Mouse (Mus musculus): Measurements from ENCODE around the gene Best1. TPM values are rescaled to one million over a fixed set of nuclear protein-coding genes. Genes with fewer than 3 reads are reported as not detected.
"Not testable (repeated sequence)": the region's sequence is repeated elsewhere in the genome, so short reads cannot be mapped to it uniquely, and the experiment has no call there.

Gene Best1
- polyA plus RNA-seq, 1 experiment from 2014 or later = 2.5 TPM

DNA sequence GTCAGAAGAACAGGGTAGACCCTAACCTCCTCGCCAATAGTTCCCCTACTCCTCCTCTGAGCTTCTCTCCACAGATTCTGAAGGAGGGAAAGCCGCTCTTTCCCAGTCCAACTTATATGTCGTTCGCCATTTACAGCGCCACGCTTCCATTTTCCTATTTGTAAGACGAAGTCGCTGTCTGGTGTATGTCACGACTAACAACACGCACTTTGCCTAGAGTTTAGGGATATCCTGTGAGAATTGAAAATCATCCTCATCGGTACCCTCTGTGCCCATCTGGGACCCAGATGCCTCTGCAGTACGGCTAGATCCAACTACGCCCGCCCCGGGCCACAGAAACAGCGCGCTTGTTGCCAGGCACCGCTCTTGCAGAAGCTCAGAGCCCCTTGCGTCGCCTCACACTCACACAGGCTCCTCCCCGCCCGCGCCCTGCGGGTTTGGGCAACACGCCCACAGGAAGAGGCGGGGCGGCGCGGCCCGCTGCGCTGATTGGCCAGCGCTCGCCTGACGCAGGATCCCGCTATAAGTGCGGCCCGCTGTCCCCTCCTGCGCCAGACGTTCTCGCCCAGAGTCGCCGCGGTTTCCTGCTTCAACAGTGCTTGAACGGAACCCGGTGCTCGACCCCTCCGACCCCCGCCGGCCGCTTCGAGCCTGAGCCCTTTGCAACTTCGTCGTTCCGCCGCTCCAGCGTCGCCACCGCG, 19.1 kb downstream of the Best1 start:
- Histone ChIP-seq H3K27ac (replicated peaks; ENCODE audit: low read depth, low read length) (peak overlapping the region; percentile 92), H3K4me2 (ENCODE audit: low read length) (peak overlapping the region; percentile 85), H3K36me3 (ENCODE audit: control insufficient read depth, insufficient read depth, low read length) (peaks cover 26% of the 10 kb centered on the region), H3K4me1 (ENCODE audit: control insufficient read depth, insufficient read depth, low read length) (peaks cover 19% of the 10 kb centered on the region), H3K9ac (replicated peaks; ENCODE audit: low read length) (peak overlapping the region; percentile 76), H3K9me3 (ENCODE audit: control insufficient read depth, low read length) (no peaks in the 10 kb centered on the region), H3K4me3 (replicated peaks; ENCODE audit: low read depth, low read length) (peak overlapping the region; percentile 85), H3K27me3 (ENCODE audit: control insufficient read depth, insufficient read depth, low read length) (no peaks in the 10 kb centered on the region)
- WGBS = under 1% methylated on average over 59 of the region's 59 CpGs
- DNase-seq (peak; percentile 99), ATAC-seq (ENCODE audit: low FRiP score, low TSS enrichment) (peak; percentile 99)

DNA sequence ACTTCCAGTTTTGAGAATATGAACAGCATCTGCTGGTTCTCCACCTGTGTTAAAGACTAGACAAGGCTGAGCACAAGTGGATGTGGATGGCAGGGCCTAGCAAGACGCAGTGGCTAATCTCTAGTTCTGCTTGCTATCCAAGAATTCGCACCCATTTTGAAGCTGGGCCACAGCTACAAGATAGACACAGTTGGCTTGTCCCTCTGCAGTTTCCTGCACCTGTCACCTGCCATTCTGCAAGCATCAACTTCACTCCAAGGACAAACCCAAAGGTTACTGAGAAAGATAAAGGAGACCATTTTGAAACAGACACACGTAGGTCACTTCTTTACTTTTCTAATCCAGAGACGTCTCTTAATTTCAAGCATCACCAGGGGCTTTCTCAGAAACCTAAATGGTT, 19.8 kb downstream of the Best1 start:
- ATAC-seq (ENCODE audit: low FRiP score, low TSS enrichment) (no peak), DNase-seq (no peak)
- Histone ChIP-seq H3K9ac (replicated peaks; ENCODE audit: low read length) (peak overlapping the region; percentile 76; the same call in 1 of the 2 replicates), H3K27me3 (ENCODE audit: control insufficient read depth, insufficient read depth, low read length) (no peaks in the 10 kb centered on the region), H3K9me3 (ENCODE audit: control insufficient read depth, low read length) (no peaks in the 10 kb centered on the region), H3K4me3 (replicated peaks; ENCODE audit: low read depth, low read length) (peak overlapping the region; percentile 85), H3K4me1 (ENCODE audit: control insufficient read depth, insufficient read depth, low read length) (peaks cover 19% of the 10 kb centered on the region), H3K36me3 (ENCODE audit: control insufficient read depth, insufficient read depth, low read length) (peaks cover 23% of the 10 kb centered on the region), H3K27ac (replicated peaks; ENCODE audit: low read depth, low read length) (peak overlapping the region; percentile 92), H3K4me2 (ENCODE audit: low read length) (peak overlapping the region; percentile 85)
- 61% methylated on average over 4 of the region's 4 CpGs for WGBS

GRCm38 (mm10) chr19:9980258-9980657, 21.2 kb downstream of the Best1 start, which contains the start of gene Fth1:
Gene Fth1, plus strand, starts transcription at chr19:9980598.
- H3K9me3 ChIP-seq (ENCODE audit: control insufficient read depth, low read length) = no peaks in the 10 kb centered on the region
- no peak within 1 kb of the TSS for H3K27ac ChIP-seq (replicated peaks; ENCODE audit: low read depth, low read length)
- H3K4me1 ChIP-seq (ENCODE audit: control insufficient read depth, insufficient read depth, low read length) = peaks cover 19% of the 10 kb centered on the region
- peak within 1 kb of the TSS; percentile 85; the same call in 1 of the 2 replicates for H3K4me2 ChIP-seq (ENCODE audit: low read length)
- 90% methylated on average over 4 of the region's 4 CpGs for WGBS
- DNase-seq = no peak
- H3K4me3 ChIP-seq (replicated peaks; ENCODE audit: low read depth, low read length) = no peak within 1 kb of the TSS
- H3K36me3 ChIP-seq (ENCODE audit: control insufficient read depth, insufficient read depth, low read length) = peaks cover 14% of the 10 kb centered on the region
- no peak within 1 kb of the TSS; the same call in 1 of the 2 replicates for H3K9ac ChIP-seq (replicated peaks; ENCODE audit: low read length)
- H3K27me3 ChIP-seq (ENCODE audit: control insufficient read depth, insufficient read depth, low read length) = no peaks in the 10 kb centered on the region
- no peak for ATAC-seq (ENCODE audit: low FRiP score, low TSS enrichment)

GRCm38 (mm10) chr19:9979156-9979555, 22.3 kb downstream of the Best1 start:
- no peak for ATAC-seq (ENCODE audit: low FRiP score, low TSS enrichment)

DNA sequence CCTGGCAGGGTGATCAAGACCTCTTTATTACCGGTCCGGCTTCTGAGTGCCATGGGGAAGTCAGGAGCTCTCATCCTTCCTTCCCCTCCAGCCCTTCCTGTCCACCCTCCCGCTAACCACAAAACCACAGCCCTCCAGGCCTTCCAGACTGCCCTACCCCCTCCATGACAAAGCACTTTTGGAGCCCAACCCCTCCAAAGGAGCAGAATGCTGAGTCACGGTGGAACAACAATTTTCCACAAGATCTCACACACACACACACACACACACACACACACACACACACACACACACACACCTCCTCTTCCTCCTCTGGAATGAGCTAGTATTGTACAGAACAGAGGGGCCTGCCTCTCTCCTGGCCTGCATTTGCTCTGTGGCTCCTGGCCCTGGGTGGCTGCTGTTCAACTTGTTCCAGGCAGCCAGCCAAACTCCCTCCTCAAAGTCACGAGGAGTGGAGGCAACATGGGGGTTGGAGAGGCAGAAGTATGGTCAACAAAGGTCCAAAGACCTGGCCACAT, 22.9 kb downstream of the Best1 start:
- DNase-seq (no peak), ATAC-seq (ENCODE audit: low FRiP score, low TSS enrichment) (no peak)
- H3K4me1 ChIP-seq (ENCODE audit: control insufficient read depth, insufficient read depth, low read length) = peaks cover 10% of the 10 kb centered on the region
- H3K4me3 ChIP-seq (replicated peaks; ENCODE audit: low read depth, low read length) = no peak overlapping the region
- WGBS = 65% methylated on average over 5 of the region's 5 CpGs
- no peaks in the 10 kb centered on the region for H3K27me3 ChIP-seq (ENCODE audit: control insufficient read depth, insufficient read depth, low read length)
- H3K9ac ChIP-seq (replicated peaks; ENCODE audit: low read length) = no peak overlapping the region
- H3K27ac ChIP-seq (replicated peaks; ENCODE audit: low read depth, low read length) = no peak overlapping the region
- no peaks in the 10 kb centered on the region for H3K9me3 ChIP-seq (ENCODE audit: control insufficient read depth, low read length)
- no peak overlapping the region for H3K4me2 ChIP-seq (ENCODE audit: low read length)
- H3K36me3 ChIP-seq (ENCODE audit: control insufficient read depth, insufficient read depth, low read length) = no peaks in the 10 kb centered on the region

More at GRCm38 (mm10) chr19:9979156-9979555, 22.3 kb downstream of the Best1 start:
- H3K9me3 ChIP-seq (ENCODE audit: control insufficient read depth, low read length) = no peaks in the 10 kb centered on the region
- H3K27ac ChIP-seq (replicated peaks; ENCODE audit: low read depth, low read length) = no peak overlapping the region
- DNase-seq = no peak
- no peak overlapping the region for H3K9ac ChIP-seq (replicated peaks; ENCODE audit: low read length)
- H3K27me3 ChIP-seq (ENCODE audit: control insufficient read depth, insufficient read depth, low read length) = no peaks in the 10 kb centered on the region
- WGBS = 83% methylated on average over 2 of the region's 2 CpGs
- H3K4me2 ChIP-seq (ENCODE audit: low read length) = no peak overlapping the region
- H3K36me3 ChIP-seq (ENCODE audit: control insufficient read depth, insufficient read depth, low read length) = peaks cover 3% of the 10 kb centered on the region
- H3K4me3 ChIP-seq (replicated peaks; ENCODE audit: low read depth, low read length) = no peak overlapping the region
- H3K4me1 ChIP-seq (ENCODE audit: control insufficient read depth, insufficient read depth, low read length) = peaks cover 17% of the 10 kb centered on the region

GRCm38 (mm10) chr19:9977085-9977484, 24.3 kb downstream of the Best1 start:
- Histone ChIP-seq H3K9me3 (ENCODE audit: control insufficient read depth, low read length) (no peaks in the 10 kb centered on the region), H3K9ac (replicated peaks; ENCODE audit: low read length) (no peak overlapping the region), H3K27ac (replicated peaks; ENCODE audit: low read depth, low read length) (no peak overlapping the region), H3K36me3 (ENCODE audit: control insufficient read depth, insufficient read depth, low read length) (no peaks in the 10 kb centered on the region), H3K4me1 (ENCODE audit: control insufficient read depth, insufficient read depth, low read length) (0 out of 2 replicates have a peak, but pooled peaks cover 7% of the 10 kb centered on the region), H3K4me3 (replicated peaks; ENCODE audit: low read depth, low read length) (no peak overlapping the region), H3K4me2 (ENCODE audit: low read length) (no peak overlapping the region), H3K27me3 (ENCODE audit: control insufficient read depth, insufficient read depth, low read length) (no peaks in the 10 kb centered on the region)
- DNase-seq = no peak
- ATAC-seq (ENCODE audit: low FRiP score, low TSS enrichment) = no peak
- 88% methylated on average over 10 of the region's 10 CpGs for WGBS

- H3K4me1 ChIP-seq (ENCODE audit: control insufficient read depth, insufficient read depth, low read length); H3K27ac ChIP-seq (replicated peaks; ENCODE audit: low read depth, low read length); H3K9me3 ChIP-seq (ENCODE audit: control insufficient read depth, low read length); DNase-seq; H3K27me3 ChIP-seq (ENCODE audit: control insufficient read depth, insufficient read depth, low read length); H3K36me3 ChIP-seq (ENCODE audit: control insufficient read depth, insufficient read depth, low read length); H3K4me3 ChIP-seq (replicated peaks; ENCODE audit: low read depth, low read length); H3K4me2 ChIP-seq (ENCODE audit: low read length); ATAC-seq (ENCODE audit: low FRiP score, low TSS enrichment); H3K9ac ChIP-seq (replicated peaks; ENCODE audit: low read length): not testable (repeated sequence)
- 72% methylated on average over 2 of the region's 2 CpGs for WGBS
These were observed 26.6 kb downstream of the Best1 start for GRCm38 (mm10) chr19:9974853-9975252.

DNA sequence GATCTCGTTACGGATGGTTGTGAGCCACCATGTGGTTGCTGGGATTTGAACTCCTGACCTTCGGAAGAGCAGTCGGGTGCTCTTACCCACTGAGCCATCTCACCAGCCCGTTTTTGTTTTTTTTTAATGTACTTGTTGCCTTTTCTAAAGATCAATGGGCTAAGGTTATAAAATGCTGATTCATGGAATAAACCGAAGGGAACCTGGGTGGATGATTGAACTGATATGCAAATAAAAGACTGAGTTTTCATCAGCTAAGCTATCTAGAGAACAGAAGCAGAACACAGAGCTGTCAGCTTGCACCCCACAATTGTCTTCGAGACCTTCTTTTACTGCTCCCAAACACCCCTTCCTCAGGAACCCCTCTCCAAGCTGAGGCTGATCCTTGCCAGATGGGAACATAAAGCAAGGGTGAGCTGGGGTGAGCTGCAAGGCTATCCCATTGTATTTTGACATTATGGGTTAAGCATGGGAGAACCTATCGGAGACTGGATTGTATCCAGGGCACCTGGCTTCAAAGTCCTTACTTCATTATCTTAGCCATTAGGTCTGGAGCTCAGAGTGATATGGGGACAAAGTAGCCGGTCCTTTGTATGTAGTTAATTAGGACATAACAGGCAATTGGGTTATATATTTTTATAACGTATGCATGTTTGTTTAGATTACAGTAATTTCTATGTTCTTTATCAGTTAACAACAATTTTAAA, 33.2 kb downstream of the Best1 start:
- H3K27ac ChIP-seq (replicated peaks; ENCODE audit: low read depth, low read length) = no peak overlapping the region
- H3K4me3 ChIP-seq (replicated peaks; ENCODE audit: low read depth, low read length) = no peak overlapping the region
- H3K4me2 ChIP-seq (ENCODE audit: low read length) = no peak overlapping the region
- DNase-seq = no peak
- no peak for ATAC-seq (ENCODE audit: low FRiP score, low TSS enrichment)
- H3K9me3 ChIP-seq (ENCODE audit: control insufficient read depth, low read length) = no peaks in the 10 kb centered on the region
- H3K9ac ChIP-seq (replicated peaks; ENCODE audit: low read length) = no peak overlapping the region
- no peaks in the 10 kb centered on the region for H3K27me3 ChIP-seq (ENCODE audit: control insufficient read depth, insufficient read depth, low read length)
- 87% methylated on average over 9 of the region's 10 CpGs for WGBS
- no peaks in the 10 kb centered on the region for H3K36me3 ChIP-seq (ENCODE audit: control insufficient read depth, insufficient read depth, low read length)
- H3K4me1 ChIP-seq (ENCODE audit: control insufficient read depth, insufficient read depth, low read length) = no peaks in the 10 kb centered on the region
